Mouse (Mus musculus) heart, postnatal 0 days (tissue): ENCODE results near the gene Ttc28.

Experiments used
- CTCF ChIP-seq: IDR thresholded peaks from 2 replicates; pipeline ENCODE4 v1.5.1; 2016; ENCODE audit warnings: antibody characterized with exemption, control low read depth, low read depth
- EP300 ChIP-seq: IDR thresholded peaks from 2 replicates; pipeline ENCODE4 v1.6.1; 2016; ENCODE audit warnings: antibody characterized with exemption, low read depth

DNA sequence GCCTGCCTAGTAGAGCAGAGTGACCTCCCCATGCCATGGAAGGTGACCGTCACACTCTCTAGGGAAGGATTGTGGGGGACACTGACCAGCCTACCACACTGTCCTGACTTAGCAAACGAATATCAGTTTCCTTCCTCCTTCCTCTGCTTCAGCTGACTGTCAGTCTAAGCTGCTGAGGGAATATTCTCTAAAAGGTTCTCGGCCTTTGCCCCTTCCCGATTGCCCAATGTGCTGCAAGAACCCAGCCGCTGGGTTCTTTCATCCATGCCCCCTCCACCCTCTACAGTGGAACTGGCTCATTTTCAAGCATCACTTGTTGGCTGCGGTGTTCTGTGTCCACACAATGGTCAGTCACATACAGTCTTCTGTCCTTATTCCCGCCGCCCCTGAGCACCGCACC, 312.4 kb downstream of the Ttc28 start:
- no peak for TF ChIP-seq CTCF
- no peak for TF ChIP-seq EP300
